Mouse (Mus musculus): ENCODE data around the gene Slc35e3.

GRCm38 (mm10) chr10:117762281-117762830 lies 16.2 kb upstream of the Slc35e3 start:
- TF ChIP-seq EP300 (IDR thresholded peaks at IDR 0.05; ENCODE audit: low read depth), result no peak
- TF ChIP-seq CTCF (IDR thresholded peaks at IDR 0.05; ENCODE audit: low read depth), result no peak

Data from liver, postnatal 0 days (tissue).